Mouse (Mus musculus): ENCODE results near the gene Cdk19. TPM values are rescaled to one million over a fixed set of nuclear protein-coding genes. Genes with fewer than 3 reads are reported as not detected.

The Cdk19 gene
- polyA plus RNA-seq, 1 experiment from 2014 or later = 19.7 TPM

- Histone ChIP-seq H3K4me2 (replicated peaks) (no peak overlapping the region), H3K4me1 (peaks cover 23% of the 10 kb centered on the region), H3K4me3 (no peak overlapping the region), H3K27ac (replicated peaks) (no peak overlapping the region), H3K9ac (replicated peaks) (no peak overlapping the region), H3K27me3 (no peaks in the 10 kb centered on the region), H3K36me3 (no peaks in the 10 kb centered on the region), H3K9me3 (no peaks in the 10 kb centered on the region)
- WGBS = 80% methylated on average over 7 of the region's 7 CpGs
- no peak for ATAC-seq (replicated peaks)
Observed at GRCm38 (mm10) chr10:40374828-40375227, 35.5 kb downstream of the Cdk19 start.

GRCm38 (mm10) chr10:40376286-40376685 lies 36.9 kb downstream of the Cdk19 start:
- no peak overlapping the region for H3K4me3 ChIP-seq
- no peak overlapping the region for H3K27ac ChIP-seq (replicated peaks)
- H3K27me3 ChIP-seq = no peaks in the 10 kb centered on the region
- no peaks in the 10 kb centered on the region for H3K9me3 ChIP-seq
- H3K4me2 ChIP-seq (replicated peaks) = no peak overlapping the region
- 52% methylated on average over 3 of the region's 3 CpGs for WGBS
- peaks cover 21% of the 10 kb centered on the region for H3K4me1 ChIP-seq
- ATAC-seq (replicated peaks) = no peak
- H3K9ac ChIP-seq (replicated peaks) = no peak overlapping the region
- no peaks in the 10 kb centered on the region for H3K36me3 ChIP-seq

GRCm38 (mm10) chr10:40378284-40378683 lies 38.9 kb downstream of the Cdk19 start:
- Histone ChIP-seq H3K9me3 (no peaks in the 10 kb centered on the region), H3K36me3 (no peaks in the 10 kb centered on the region), H3K27me3 (no peaks in the 10 kb centered on the region), H3K9ac (replicated peaks) (no peak overlapping the region), H3K27ac (replicated peaks) (no peak overlapping the region), H3K4me1 (peaks cover 8% of the 10 kb centered on the region; the same call in 1 of the 2 replicates), H3K4me2 (replicated peaks) (no peak overlapping the region), H3K4me3 (no peak overlapping the region)
- WGBS = 95% methylated on average over 4 of the region's 4 CpGs
- ATAC-seq (replicated peaks) = no peak

DNA sequence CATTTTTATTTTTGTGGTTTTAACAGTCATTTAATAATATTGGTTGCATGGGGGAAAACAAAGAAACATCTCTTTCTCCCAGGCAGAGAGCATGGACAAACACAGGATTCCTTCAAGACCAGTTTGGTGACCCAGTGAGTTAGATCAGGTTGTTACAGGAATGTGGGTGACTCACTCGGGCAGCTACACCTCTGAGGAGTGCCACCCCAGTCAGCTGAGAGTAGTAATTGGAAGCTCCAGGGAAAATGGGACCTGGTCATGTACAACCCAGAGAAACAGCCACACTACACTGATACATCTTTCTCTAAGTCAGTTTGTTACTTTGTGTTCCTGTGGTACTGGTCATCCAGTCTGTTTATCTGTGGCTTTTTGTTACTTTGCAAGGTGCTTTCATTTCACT lies 40.3 kb downstream of the Cdk19 start:
- Histone ChIP-seq H3K27ac (replicated peaks) (no peak overlapping the region), H3K27me3 (no peaks in the 10 kb centered on the region), H3K4me3 (no peak overlapping the region), H3K4me2 (replicated peaks) (no peak overlapping the region), H3K4me1 (peaks cover 8% of the 10 kb centered on the region; the same call in 1 of the 2 replicates), H3K9me3 (no peaks in the 10 kb centered on the region), H3K9ac (replicated peaks) (no peak overlapping the region), H3K36me3 (no peaks in the 10 kb centered on the region)
- WGBS = 76% methylated on average over 1 of the region's 1 CpGs
- no peak for ATAC-seq (replicated peaks)

DNA sequence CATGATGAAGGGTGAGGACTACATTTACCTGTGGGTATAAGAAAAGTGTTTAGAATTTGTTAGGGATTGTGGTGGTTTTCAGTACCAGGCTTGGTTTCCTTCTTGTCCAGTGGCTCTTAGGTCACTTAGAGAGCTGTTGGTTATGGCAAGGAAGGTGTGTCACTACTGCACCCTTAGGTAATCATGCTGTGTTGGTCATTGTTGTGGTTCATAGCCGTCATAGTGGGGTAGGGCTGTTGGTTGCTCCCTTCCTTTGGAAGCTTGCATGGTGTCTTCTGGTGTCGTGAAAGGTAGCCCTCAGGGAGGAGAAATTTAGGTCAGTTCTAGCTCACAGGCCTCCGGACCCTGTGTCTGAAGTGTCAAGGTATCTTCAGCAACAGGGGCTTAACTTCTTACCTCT lies 46.0 kb downstream of the Cdk19 start:
- Histone ChIP-seq H3K9me3 (no peaks in the 10 kb centered on the region), H3K27me3 (no peaks in the 10 kb centered on the region), H3K4me1 (peaks cover 4% of the 10 kb centered on the region; the same call in 1 of the 2 replicates), H3K27ac (replicated peaks) (no peak overlapping the region), H3K4me3 (no peak overlapping the region), H3K9ac (replicated peaks) (no peak overlapping the region), H3K36me3 (no peaks in the 10 kb centered on the region), H3K4me2 (replicated peaks) (no peak overlapping the region)
- no peak for ATAC-seq (replicated peaks)
- 95% methylated on average over 3 of the region's 3 CpGs for WGBS

DNA sequence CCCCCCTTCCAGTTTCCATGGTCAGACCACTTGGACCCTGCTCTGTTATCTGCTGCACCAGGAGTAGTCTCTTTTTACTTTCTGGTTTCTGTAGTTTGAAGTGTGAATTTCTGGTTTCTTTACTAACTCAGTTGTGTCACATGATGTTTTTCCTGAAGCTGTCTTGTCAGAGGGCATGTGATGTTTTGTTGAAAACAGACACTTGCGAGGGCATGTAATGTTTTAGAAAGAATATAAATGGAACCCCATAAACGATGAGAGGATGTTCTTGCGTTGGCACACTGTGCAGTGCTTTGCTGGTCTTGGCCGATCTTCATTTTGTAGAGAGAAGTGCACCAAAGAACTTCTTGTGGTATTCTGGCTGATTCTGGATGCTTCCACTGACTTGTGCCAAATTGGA lies 46.8 kb downstream of the Cdk19 start:
- WGBS = 93% methylated on average over 4 of the region's 4 CpGs
- Histone ChIP-seq H3K4me2 (replicated peaks) (no peak overlapping the region), H3K9ac (replicated peaks) (no peak overlapping the region), H3K4me3 (no peak overlapping the region), H3K9me3 (no peaks in the 10 kb centered on the region), H3K27me3 (no peaks in the 10 kb centered on the region), H3K36me3 (no peaks in the 10 kb centered on the region), H3K27ac (replicated peaks) (no peak overlapping the region), H3K4me1 (peaks cover 4% of the 10 kb centered on the region; the same call in 1 of the 2 replicates)
- ATAC-seq (replicated peaks) = no peak

- Histone ChIP-seq H3K4me2 (replicated peaks) (no peak overlapping the region), H3K36me3 (no peaks in the 10 kb centered on the region; the same call in 1 of the 2 replicates), H3K9ac (replicated peaks) (no peak overlapping the region), H3K4me1 (no peaks in the 10 kb centered on the region), H3K9me3 (no peaks in the 10 kb centered on the region), H3K27ac (replicated peaks) (no peak overlapping the region), H3K4me3 (no peak overlapping the region), H3K27me3 (no peaks in the 10 kb centered on the region)
- 84% methylated on average over 2 of the region's 2 CpGs for WGBS
- no peak for ATAC-seq (replicated peaks)
Observed at GRCm38 (mm10) chr10:40393447-40394143, 54.2 kb downstream of the Cdk19 start.

DNA sequence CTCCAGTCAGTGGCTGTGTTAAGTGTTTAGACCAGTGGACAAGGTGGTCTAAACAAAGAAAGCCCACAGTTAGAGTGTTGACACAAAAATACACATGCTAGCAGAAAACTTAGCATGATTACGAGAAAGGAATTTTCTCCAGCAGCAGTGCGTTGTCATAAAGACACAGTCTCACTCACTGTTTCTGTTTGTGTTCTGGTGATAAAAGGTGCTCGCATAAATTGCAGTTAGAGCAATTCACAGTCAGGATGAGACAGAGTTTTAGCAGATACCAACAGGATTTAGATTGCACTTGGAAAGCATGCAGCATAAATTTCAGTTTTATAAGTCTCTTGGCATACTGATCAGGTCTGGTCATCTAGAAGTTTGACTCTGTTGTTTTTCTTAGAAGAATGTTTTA lies 59.5 kb downstream of the Cdk19 start:
- Histone ChIP-seq H3K36me3 (no peaks in the 10 kb centered on the region; the same call in 1 of the 2 replicates), H3K4me1 (no peaks in the 10 kb centered on the region), H3K9me3 (no peaks in the 10 kb centered on the region), H3K4me2 (replicated peaks) (no peak overlapping the region), H3K27me3 (no peaks in the 10 kb centered on the region), H3K4me3 (no peak overlapping the region), H3K9ac (replicated peaks) (no peak overlapping the region), H3K27ac (replicated peaks) (no peak overlapping the region)
- 84% methylated on average over 3 of the region's 3 CpGs for WGBS
- ATAC-seq (replicated peaks) = no peak

- ATAC-seq (replicated peaks) = no peak
- Histone ChIP-seq H3K4me3 (no peak overlapping the region), H3K27ac (replicated peaks) (no peak overlapping the region), H3K4me2 (replicated peaks) (no peak overlapping the region), H3K9me3 (no peaks in the 10 kb centered on the region), H3K27me3 (no peaks in the 10 kb centered on the region), H3K9ac (replicated peaks) (no peak overlapping the region), H3K4me1 (no peaks in the 10 kb centered on the region), H3K36me3 (no peaks in the 10 kb centered on the region; the same call in 1 of the 2 replicates)
- WGBS = 83% methylated on average over 2 of the region's 2 CpGs
Observed at GRCm38 (mm10) chr10:40399328-40399727, 60.0 kb downstream of the Cdk19 start.

DNA sequence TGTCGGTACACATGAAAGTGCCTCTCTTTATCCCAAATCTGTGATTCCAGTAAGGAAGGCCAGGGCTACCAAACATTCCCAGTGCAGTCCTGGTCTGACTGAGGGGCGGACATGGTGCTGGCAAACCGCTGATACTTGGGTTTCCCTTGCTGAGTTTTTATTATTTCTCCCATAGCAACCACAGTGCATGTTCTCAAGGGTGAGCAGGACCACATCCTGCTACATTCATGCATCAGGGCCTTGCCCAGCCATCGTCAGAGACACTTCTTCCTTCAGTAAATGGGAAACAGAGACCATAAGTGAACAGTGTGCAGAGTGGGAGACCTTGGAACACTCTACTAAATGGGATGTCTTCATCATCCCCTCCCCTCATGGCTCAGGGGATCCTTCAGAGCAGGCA lies 60.9 kb downstream of the Cdk19 start:
- Histone ChIP-seq H3K9ac (replicated peaks) (no peak overlapping the region), H3K9me3 (no peaks in the 10 kb centered on the region), H3K27me3 (no peaks in the 10 kb centered on the region), H3K4me2 (replicated peaks) (no peak overlapping the region), H3K4me3 (no peak overlapping the region), H3K4me1 (no peaks in the 10 kb centered on the region), H3K27ac (replicated peaks) (no peak overlapping the region), H3K36me3 (no peaks in the 10 kb centered on the region; the same call in 1 of the 2 replicates)
- ATAC-seq (replicated peaks) = no peak
- 89% methylated on average over 4 of the region's 4 CpGs for WGBS

DNA sequence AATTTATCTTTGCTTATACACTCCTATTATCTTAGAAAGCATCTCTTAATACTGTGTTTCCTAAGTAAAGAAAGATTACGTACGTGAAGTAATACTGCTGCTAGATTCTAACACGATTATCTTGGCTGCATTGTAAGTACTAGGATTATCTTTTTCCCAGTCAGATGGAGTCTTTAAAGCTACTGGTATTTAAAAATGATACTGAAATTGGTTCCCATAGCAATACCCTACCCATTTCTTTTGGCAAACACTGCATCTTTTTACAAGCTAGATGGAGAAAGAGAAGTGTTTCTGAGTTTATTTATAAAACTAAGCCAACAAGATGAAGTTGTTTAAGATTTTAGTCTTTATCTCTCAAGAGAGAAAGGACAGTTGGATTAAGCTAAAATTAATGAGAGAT lies 67.3 kb downstream of the Cdk19 start:
- WGBS = 75% methylated on average over 3 of the region's 3 CpGs
- Histone ChIP-seq H3K4me2 (replicated peaks) (no peak overlapping the region), H3K9ac (replicated peaks) (no peak overlapping the region), H3K4me1 (no peaks in the 10 kb centered on the region), H3K4me3 (no peak overlapping the region), H3K9me3 (no peaks in the 10 kb centered on the region), H3K27me3 (no peaks in the 10 kb centered on the region), H3K27ac (replicated peaks) (no peak overlapping the region; the same call in 1 of the 2 replicates), H3K36me3 (no peaks in the 10 kb centered on the region)
- no peak for ATAC-seq (replicated peaks)

DNA sequence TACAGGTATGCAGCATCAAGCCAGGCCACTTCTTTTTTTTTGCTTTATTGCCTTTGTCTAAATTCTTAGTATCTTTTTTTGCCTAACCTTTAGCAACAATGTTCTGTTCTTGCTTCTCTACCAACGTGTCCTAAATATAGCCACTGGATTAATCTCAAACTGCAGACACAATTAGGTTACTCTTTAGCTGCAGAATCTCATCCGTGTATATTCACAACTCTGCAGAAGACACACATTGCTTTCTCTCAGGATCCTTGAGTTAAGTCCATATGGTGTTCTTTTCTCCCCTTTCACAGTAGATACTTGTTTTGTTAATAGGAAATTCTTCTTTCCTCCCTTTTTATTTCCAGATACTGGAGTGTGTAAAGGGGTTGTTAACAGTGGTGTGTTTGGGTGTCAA lies 70.0 kb downstream of the Cdk19 start:
- H3K27ac ChIP-seq (replicated peaks) = no peak overlapping the region
- no peaks in the 10 kb centered on the region for H3K36me3 ChIP-seq
- H3K4me2 ChIP-seq (replicated peaks) = no peak overlapping the region
- no peak overlapping the region for H3K4me3 ChIP-seq
- H3K4me1 ChIP-seq = no peaks in the 10 kb centered on the region
- no peaks in the 10 kb centered on the region for H3K9me3 ChIP-seq
- no peak for ATAC-seq (replicated peaks)
- H3K9ac ChIP-seq (replicated peaks) = no peak overlapping the region
- no peaks in the 10 kb centered on the region for H3K27me3 ChIP-seq
- WGBS = 81% methylated on average over 2 of the region's 2 CpGs

GRCm38 (mm10) chr10:40411370-40411769 lies 72.0 kb downstream of the Cdk19 start:
- Histone ChIP-seq H3K36me3 (no peaks in the 10 kb centered on the region), H3K27ac (replicated peaks) (no peak overlapping the region), H3K4me3 (no peak overlapping the region), H3K4me2 (replicated peaks) (no peak overlapping the region), H3K9ac (replicated peaks) (no peak overlapping the region), H3K9me3 (no peaks in the 10 kb centered on the region), H3K4me1 (no peaks in the 10 kb centered on the region), H3K27me3 (no peaks in the 10 kb centered on the region)
- no peak for ATAC-seq (replicated peaks)
- WGBS = 97% methylated on average over 2 of the region's 2 CpGs

All from forebrain, embryonic 15.5 days (tissue).